Mouse (Mus musculus) cortical plate, adult 2 months (tissue): ENCODE data around the gene Ebf1. TPM values are rescaled to one million over a fixed set of nuclear protein-coding genes. Genes with fewer than 3 reads are reported as not detected.

Experiments
- H3K27ac ChIP-seq: fragments of 200-500 bp; 2 replicates; pipeline ENCODE4 v1.5.1; 2012; ENCODE audit warnings: low read length, control low read depth, inconsistent platforms; ENCODE audit not compliant: insufficient read depth
- H3K4me1 ChIP-seq: fragments of 200-500 bp; 2 replicates; pipeline ENCODE4 v1.6.1; 2011; ENCODE audit warnings: low read length; ENCODE audit not compliant: control insufficient read depth, insufficient read depth
- H3K4me3 ChIP-seq: fragments of 200-500 bp; 2 replicates; pipeline ENCODE4 v1.5.1; 2011; ENCODE audit warnings: mild to moderate bottlenecking, low read length, control low read depth; ENCODE audit not compliant: insufficient read depth
- CTCF ChIP-seq: fragments of 200-500 bp; IDR thresholded peaks from 2 replicates; pipeline ENCODE4 v1.5.1; 2011; ENCODE audit warnings: mild to moderate bottlenecking, control low read depth, low read length; ENCODE audit not compliant: insufficient read depth; ENCODE audit errors: extremely low read depth
- POLR2A ChIP-seq: fragments of 200-500 bp; IDR thresholded peaks from 2 replicates; pipeline ENCODE4 v1.6.1; 2011; ENCODE audit warnings: mild to moderate bottlenecking, low read length, control low read depth; ENCODE audit not compliant: insufficient read depth; ENCODE audit errors: extremely low read depth
- polyA plus RNA-seq: library from polyadenylated mRNA; depleted of rRNA; stranded (reverse); fragments of >200 nt; gene quantifications from 2 replicates; pipeline ENCODE4 v1.2.3, GENCODE M21; 2012

The Ebf1 gene
- polyA plus RNA-seq, 1 experiment, result 3.8 TPM

- Histone ChIP-seq H3K27ac (no peak overlapping the region), H3K4me3 (no peak overlapping the region), H3K4me1 (no peaks in the 10 kb centered on the region)
- TF ChIP-seq POLR2A (no peak), CTCF (no peak)
Observed at GRCm38 (mm10) chr11:44852921-44853320, 235.8 kb downstream of the Ebf1 start.

DNA sequence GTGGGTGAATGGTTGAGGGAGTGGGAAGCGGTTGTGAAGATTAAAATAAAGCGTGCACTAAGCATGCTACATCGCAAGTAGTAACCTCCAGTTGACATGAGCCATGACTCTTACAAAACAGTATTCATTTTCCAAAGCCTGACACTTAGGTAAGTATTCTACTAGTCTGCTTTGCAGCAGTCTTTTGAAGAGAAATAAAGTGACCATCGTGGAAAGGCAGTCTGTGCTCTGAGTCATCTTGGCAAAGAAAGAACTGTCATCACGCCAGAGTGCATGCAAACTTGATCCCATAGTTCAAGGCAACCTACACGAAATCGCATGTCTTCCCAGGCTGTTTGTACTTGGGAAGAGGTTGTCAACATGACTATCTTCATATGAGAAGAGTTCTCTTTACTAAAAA lies 237.4 kb downstream of the Ebf1 start:
- Histone ChIP-seq H3K4me3 (no peak overlapping the region), H3K4me1 (no peaks in the 10 kb centered on the region), H3K27ac (no peak overlapping the region)
- TF ChIP-seq POLR2A (no peak), CTCF (no peak)

DNA sequence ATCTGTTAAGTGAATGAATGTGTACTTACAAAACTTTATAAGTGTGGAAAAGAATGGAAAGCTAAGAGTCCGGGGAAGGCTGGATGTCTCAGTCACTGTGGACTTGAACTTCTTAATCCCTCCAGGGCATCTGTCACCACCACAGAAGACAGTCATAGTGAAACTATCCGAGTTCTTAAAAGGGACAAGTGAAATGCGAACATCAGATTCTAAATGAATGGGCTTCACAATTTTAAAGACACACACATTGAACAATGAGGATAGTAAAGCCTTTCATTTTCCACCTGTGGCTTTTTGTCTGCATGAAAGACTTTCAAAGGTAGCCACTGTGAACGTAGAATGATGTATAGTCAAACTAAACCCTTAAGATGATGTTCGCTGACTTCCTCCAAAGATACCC lies 244.0 kb downstream of the Ebf1 start:
- TF ChIP-seq POLR2A, result no peak
- no peak for TF ChIP-seq CTCF

DNA sequence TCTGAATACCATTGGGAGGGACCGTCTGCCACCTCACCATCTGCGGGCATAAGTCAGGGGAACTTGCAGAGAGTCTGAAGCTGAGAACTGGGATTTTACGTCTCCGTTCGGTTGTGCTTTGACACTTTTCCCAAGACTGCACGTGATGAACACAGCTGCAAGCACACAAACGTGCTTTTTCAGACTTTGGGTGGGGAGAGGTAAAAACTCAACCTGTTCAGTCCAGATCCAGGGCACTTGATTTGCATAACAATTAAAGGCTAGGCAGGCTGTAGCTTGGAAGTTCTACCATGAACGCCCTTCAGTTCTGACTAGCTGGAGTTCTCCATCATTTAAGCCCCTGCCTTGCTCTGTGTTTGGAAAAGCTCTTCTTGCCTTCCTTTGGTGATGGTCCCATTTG lies 246.8 kb downstream of the Ebf1 start:
- H3K27ac ChIP-seq, result no peak overlapping the region
- no peaks in the 10 kb centered on the region for H3K4me1 ChIP-seq
- no peak overlapping the region for H3K4me3 ChIP-seq
- TF ChIP-seq POLR2A (no peak), CTCF (no peak)

More for the DNA sequence above, 244.0 kb downstream of the Ebf1 start:
- no peak overlapping the region for H3K4me3 ChIP-seq
- H3K4me1 ChIP-seq, result no peaks in the 10 kb centered on the region
- no peak overlapping the region for H3K27ac ChIP-seq

DNA sequence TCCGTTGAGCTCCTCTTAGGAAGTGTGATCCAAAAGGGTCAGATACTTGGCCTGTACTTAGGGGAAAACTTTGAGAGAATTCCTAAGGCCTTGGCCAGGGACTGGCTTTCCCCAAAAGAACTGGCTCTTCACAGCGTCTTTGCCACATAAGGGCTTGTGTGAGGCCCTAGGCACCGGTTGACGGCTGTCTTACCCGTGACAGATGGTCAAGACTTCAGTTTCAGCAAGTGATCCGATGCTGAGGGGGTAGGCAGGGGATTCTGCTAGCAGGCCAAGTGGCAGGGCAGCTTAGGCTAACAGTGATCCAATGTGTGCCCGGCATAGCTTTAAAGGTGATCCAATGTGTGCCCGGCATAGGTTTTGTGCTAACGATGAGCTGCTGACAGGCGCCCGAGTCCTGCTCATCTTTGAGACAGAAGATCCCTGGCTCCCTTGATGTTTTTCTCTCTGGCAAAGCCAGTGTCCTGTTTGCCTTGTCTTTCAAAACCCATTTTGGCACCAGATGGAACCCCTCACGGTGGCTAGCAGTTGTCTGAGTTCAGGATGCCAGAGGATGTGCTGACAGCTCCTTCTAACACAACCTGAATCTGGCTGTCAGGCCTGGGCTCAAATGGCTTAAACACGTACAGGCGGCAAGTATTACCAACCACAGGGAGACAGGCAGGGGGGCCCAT lies 249.5 kb downstream of the Ebf1 start:
- Histone ChIP-seq H3K4me3 (no peak overlapping the region), H3K27ac (no peak overlapping the region), H3K4me1 (no peaks in the 10 kb centered on the region)
- TF ChIP-seq POLR2A (no peak), CTCF (no peak)

- Histone ChIP-seq H3K4me3 (no peak overlapping the region), H3K27ac (no peak overlapping the region), H3K4me1 (no peaks in the 10 kb centered on the region)
- TF ChIP-seq POLR2A (no peak), CTCF (no peak)
Observed at GRCm38 (mm10) chr11:44867433-44867832, 250.3 kb downstream of the Ebf1 start.

- no peak for TF ChIP-seq CTCF
- no peak for TF ChIP-seq POLR2A
- Histone ChIP-seq H3K27ac (no peak overlapping the region), H3K4me3 (no peak overlapping the region)
Observed at GRCm38 (mm10) chr11:44873876-44874275, 256.8 kb downstream of the Ebf1 start.

GRCm38 (mm10) chr11:44875171-44875570 lies 258.1 kb downstream of the Ebf1 start:
- Histone ChIP-seq H3K27ac (no peak overlapping the region), H3K4me1 (no peaks in the 10 kb centered on the region), H3K4me3 (no peak overlapping the region)
- TF ChIP-seq CTCF, result no peak
- TF ChIP-seq POLR2A, result no peak

More at GRCm38 (mm10) chr11:44873876-44874275, 256.8 kb downstream of the Ebf1 start:
- H3K4me1 ChIP-seq, result no peaks in the 10 kb centered on the region

DNA sequence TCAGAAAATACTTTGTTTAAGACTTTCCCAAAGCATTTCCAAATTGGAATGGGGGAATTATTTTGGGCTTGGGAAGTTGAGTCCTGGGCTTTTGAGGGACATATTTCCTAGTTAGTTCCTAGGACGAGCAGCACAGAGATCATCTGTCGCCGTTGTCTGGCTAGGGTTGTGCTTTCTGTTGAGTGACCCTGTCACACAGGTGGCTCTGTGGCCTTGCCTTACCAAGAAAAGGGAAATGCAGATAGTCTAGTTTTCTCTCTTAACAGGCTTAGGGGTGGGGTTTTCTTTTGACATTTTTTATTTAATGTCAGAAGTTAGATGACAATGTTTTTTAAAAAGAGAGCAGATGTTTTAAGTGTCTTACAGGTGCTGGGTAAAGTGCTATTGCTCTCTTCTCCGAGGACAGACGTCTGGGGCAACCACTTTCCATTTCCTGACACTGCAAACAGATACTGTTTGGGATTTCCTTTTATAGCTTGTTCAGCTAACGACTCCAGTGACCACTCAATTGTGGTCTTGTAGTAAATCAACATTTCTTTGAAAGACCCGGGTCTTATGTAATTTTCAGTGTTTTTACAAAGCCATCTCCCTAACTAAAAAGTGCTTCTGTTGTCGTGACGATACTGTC lies 264.1 kb downstream of the Ebf1 start:
- H3K4me1 ChIP-seq, result no peaks in the 10 kb centered on the region
- no peak overlapping the region for H3K4me3 ChIP-seq
- TF ChIP-seq CTCF, result no peak
- TF ChIP-seq POLR2A, result no peak
- no peak overlapping the region for H3K27ac ChIP-seq

DNA sequence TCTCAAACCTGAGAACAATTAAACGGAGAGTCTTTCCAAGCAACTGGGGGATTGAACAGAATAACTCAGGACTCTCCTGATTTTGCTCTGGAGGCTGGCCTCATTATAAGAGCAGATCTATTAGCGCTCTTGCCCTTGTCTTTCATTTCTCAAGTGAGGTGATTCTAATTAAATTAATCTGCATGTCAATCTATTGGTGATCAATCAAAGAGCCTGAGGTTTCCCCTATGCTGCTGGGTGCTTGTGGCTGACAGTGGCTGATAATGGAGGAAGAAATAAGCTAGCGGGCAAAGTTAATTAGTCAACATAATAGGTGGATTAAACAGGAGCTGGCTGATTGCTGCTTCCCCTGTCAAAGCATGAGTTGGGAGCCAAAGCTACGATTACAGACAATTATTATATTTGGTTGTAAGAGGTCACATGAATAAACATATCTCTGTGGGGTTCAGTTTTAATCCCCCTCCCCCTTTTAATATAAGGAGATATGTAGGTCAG lies 265.4 kb downstream of the Ebf1 start:
- no peaks in the 10 kb centered on the region for H3K4me1 ChIP-seq
- H3K27ac ChIP-seq, result no peak overlapping the region
- no peak overlapping the region for H3K4me3 ChIP-seq
- no peak for TF ChIP-seq POLR2A
- TF ChIP-seq CTCF, result no peak
